Mouse (Mus musculus) kidney, postnatal 36 days (tissue): ENCODE results near the gene Yipf2.

Experiments
- DNase-seq, 2 experiments: peaks; one replicate each; pipeline ENCODE4 v3.0.0; 2021 to 2022; ENCODE audit warnings: mixed read lengths in 2 of 2

Gene Yipf2

DNA sequence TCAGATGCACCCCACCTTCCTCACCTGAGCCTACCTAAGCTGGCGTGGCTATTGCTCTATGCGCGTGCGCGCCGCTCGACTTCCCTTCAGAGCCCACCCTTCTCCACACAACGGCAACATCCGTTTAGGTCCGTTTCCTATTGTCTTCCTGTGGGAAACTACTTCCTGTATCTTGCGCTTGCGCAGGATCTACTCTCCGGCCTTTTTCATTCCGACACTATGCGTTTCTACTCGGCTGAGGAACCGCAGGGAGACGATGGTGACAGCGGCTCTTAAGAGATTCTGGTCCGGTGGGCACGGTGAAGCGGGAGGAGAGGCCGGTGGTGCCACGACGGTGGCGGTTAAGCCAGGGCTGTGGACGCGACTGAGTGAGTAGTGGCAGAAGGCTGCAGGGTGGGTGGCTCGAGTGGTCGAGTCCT, at the start of gene Yipf2, which contains the start of gene Timm29:
Yipf2 (minus strand) TSS at position 126 of the 419 bp plus-strand sequence.
Timm29 (plus strand) TSS at position 20 of the 419 bp plus-strand sequence.
- peak; percentile 91 to 95 for DNase-seq

DNA sequence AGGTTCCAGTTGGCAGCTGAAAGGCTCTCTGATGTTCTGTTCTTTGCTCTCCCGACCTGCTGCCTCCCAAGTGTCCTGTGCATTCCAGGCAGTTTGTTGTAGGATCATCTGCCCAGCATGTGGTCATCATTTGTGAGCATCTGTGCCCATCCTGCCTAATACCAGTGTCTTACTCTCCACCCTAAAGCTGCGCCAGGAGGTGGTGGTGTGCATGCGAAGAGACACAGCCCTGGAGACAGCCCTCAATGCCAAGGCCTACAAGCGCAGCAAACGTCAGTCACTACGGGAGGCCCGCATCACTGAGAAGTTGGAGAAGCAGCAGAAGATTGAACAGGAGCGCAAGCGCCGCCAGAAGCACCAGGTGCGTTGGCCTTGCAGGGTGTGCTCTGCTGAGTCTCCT, 46.4 kb upstream of the Yipf2 start:
- no peak for DNase-seq

DNA sequence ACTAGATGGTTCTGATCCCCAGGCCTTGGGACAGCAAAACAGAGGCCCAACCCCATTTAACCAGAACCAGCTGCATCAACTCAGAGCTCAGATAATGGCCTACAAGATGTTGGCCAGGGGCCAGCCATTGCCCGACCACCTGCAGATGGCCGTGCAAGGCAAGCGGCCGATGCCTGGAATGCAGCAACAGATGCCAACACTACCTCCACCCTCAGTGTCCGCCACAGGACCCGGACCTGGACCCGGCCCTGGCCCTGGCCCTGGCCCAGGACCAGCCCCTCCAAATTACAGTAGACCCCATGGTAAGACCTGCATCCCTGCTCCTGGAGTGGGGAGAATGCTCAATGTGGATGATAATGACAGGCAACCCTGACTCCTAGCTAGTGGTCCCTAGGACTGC, 43.0 kb upstream of the Yipf2 start:
- DNase-seq = no peak

DNA sequence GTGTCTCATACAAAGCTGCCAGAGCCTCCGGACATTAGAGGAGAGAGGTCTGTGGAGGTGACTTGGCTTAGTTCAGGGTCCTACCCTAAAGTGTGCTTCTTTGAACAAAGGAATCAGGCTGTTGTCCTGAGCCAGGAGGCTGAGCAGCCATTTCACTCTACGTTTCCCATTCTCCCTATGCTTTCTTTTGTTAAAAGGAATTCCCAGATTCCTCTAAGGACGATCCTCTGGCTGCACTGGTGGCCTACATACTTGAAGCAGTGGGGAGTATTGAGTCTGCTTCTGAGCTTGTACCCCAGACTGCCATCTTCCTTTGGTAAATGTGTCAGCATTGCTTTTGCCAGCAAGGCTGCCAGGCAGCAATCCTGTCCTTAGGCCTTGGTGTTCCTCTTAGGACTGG, 40.5 kb upstream of the Yipf2 start:
- no peak for DNase-seq

DNA sequence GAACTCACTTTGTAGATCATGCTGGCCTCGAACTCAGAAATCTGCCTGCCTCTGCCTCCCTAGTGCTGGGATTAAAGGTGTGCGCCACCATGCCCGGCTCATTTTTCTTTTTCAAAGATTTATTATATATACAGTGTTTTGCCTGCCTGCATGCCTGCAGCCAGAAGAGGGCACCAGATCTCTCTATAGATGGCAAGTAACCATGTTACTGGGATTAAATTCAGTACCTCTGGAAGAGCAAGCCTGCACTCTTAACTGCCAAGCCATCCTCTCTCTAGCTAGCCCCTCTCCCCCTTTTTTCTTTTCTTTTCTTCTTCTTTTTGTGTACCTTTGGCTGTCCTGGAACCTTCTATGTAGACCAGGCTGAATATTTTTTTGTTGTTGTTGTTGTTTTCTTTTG, 38.0 kb upstream of the Yipf2 start:
- peak; percentile 69 to 78 for DNase-seq

DNA sequence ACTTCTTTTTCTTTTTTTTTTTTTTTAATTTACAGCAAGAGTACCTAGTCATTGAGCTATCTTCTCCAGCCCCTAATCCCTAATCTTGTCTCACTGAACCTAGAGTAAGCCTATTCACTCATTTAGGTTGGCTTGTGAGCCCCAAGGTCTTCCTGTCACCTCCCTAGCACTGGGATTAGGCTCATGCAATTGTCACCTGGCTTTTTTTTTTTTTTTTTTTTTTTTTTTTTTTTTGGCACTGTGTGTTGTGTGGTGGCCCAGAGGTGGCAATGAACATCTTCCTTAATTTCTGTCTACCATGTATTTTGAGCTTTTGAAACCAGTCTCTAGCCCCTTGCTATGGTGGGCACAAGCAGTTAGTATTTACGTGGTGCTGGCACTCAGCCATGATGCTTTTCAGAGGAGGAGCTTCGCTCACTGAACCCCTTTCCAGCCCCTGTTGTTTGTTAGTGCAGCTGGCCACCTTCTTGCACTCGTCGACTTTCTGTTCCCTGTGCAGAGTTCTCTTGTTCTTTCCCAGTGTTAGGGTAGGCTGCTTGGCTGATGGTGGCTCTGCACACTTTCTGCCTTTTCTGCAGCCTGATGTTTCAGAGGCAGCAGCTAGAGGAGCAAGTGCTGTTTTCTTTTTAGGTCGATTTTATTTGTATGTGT, 34.6 kb upstream of the Yipf2 start:
- DNase-seq = no peak

DNA sequence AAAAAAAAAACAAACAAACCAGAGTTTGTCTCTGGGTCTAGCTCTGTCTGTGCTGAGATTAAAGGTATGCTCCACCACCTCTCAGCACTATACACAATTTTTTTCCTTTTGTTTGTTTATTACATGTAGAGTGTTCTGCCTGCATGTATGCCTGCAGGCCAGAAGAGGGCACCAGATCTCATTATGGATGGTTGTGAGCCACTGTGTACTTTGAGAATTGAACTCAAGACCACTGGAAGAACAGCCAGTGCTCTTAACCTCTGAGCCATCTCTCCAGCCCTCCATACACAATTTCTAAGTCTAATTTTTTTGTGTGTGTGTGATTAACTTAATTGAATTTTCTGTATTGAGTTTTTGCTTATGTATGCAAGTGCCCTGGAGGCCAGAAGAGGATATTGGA, 33.9 kb upstream of the Yipf2 start:
- DNase-seq = no peak

DNA sequence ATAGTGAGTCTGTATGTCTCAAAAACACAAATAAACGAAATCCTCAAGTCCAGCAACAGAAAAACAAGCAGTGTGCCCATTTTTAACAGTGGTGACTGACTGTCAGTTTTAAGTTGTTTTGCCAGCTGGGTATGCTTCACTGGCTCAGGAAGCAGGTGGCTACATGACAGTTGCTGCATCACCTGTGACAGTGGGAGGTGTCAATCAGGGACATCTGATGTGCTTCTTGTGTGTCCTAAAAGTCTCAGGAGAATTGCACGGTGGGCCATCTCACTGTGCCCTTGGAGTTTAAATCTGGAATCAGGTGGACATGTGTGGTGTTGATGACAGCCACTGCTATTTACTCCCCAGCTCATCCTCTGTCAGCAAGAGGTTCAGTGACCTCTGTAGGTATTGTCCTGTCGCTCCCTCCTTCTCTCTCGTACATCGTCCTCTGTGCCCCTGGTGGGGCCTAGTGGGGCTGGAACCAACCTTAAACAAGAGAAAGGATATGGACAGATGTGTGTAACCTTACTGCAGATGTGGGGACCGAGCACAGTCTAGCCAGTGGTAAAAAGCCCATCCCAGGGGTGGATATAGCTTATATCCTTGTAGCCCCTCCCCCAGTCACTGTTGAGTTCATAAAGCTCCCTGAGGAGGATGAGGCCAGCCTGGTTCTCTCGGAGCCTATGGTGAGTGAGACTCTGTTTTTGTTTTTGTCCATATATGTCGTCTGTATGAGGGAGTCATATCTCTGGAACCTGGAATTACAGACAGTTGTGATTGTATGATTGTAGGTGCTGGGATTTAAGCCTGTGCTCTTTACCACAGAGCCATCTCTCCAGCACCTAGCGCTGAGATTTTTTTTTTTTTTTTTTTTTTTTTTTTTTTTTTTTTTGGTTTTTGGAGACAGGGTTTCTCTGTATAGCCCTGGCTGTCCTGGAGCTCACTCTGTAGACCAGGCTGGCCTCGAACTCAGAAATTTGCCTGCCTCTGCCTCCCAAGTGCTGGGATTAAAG, 33.0 kb upstream of the Yipf2 start:
- no peak for DNase-seq

DNA sequence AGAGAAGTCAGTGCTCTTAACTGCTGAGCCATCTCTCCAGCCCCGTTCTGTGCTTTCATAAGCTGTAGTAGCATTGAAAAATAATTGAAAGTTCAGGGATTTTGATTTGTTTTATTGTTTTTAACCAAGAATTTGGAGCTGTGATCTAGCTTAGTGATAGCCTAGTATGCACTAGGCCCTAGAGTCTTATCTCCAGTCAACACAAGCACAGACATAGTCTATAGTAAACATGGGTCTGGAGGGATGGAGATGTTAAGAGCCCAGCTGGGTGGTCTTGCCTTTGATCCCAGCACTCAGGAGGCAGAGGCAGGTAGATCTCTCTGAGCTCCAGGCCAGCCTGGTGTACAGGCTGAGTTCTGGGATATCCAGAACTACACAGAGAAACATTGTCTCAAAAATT, 30.0 kb upstream of the Yipf2 start:
- no peak for DNase-seq

DNA sequence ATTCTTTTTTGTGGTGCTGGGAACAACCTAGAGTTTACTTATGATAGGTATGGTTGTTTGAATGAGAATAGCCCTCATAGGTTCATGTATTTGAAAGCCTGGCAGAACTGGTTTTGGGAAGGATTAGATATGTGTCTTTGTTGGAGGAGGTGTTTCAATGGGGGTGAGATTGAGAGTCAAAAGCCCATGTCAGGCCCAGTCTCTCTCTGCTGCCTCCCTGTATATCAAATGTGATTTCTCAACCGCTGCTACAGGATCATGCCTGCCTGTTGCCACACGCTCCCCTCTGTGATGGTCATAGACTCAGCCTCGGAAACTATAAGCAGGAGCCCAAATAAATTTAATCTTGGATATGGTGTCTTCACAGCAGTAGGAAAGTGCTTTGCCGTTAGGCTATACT, 27.6 kb upstream of the Yipf2 start:
- DNase-seq = no peak

DNA sequence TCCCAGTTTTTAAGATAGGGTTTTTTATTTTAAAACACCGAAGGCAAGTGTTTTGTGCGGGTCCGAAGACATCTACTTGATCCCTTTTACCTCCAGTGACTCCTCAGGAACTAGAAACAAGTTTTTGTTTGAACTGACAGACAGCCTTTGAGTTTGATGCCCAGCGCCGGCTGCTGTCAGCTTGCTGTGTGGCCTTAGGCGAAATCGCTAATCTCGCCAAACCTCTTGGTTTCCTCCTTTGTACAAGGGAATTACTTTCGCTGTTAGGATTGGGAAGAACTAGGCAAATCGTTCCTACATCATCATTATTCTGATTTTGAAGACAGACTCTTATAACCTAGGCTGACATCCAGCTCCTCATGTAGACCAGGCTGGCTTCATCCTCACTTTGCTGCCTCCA, 24.4 kb upstream of the Yipf2 start:
- peak; percentile 18 to 36 for DNase-seq

DNA sequence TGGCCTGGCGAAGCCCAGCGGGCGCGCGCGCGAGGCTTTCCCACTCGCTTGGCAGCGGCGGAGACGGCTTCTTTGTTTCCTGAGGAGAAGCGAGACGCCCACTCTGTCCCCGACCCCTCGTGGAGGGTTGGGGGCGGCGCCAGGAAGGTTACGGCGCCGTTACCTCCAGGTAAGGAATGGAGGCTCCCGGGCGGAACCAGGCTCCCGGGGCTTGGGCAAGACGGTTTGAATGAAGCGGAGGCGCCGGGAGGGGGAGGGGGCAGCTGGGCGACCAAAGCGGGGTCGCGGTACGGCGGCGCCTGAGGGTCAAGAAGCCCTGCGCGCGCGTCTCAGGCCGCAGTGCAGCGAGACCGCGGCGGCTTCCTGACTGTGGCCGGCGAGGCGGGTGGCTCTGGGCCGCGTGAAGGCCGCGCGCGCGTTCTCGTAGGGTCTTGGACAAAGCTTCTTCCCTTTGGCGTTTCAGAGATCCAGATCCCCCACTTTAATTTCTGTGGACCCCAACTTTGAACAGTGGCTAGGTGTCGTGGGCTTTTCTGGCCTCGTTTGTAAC, 23.7 kb upstream of the Yipf2 start:
- DNase-seq = peak; percentile 90 to 96

DNA sequence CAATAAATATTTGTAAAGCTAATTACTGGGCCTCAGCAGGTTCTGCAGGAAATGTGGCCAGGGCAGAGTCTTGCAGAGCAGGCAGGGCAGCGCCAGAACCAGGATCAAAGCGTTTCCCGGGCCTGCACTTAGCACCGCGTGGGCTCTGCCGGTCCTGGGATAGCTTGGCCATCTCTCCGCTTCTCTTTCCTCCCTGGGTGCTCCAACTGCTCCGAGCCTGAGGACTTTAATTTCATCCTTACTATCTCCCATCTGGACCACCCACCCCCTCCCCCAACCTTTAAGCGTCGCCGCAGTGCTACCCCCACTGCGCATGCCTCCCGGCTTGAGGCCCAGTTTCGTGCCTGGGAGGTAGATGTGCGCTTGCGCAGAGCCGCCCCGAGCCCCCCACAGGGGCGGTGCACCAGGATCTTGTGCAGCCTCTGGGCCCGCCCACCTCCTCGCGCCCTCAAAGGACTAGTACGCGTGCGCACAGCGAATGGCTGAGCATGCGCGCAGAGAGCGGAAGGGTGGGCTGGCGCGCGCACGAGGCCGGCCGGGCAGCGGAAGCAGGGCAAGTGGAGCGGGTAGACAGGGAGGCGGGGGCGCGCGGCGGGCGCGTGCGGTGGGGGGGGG, 23.1 kb upstream of the Yipf2 start, which contains the start of gene Smarca4:
Smarca4 (plus strand) TSS at position 553 of the 615 bp plus-strand sequence.
- DNase-seq = peak; percentile 99

DNA sequence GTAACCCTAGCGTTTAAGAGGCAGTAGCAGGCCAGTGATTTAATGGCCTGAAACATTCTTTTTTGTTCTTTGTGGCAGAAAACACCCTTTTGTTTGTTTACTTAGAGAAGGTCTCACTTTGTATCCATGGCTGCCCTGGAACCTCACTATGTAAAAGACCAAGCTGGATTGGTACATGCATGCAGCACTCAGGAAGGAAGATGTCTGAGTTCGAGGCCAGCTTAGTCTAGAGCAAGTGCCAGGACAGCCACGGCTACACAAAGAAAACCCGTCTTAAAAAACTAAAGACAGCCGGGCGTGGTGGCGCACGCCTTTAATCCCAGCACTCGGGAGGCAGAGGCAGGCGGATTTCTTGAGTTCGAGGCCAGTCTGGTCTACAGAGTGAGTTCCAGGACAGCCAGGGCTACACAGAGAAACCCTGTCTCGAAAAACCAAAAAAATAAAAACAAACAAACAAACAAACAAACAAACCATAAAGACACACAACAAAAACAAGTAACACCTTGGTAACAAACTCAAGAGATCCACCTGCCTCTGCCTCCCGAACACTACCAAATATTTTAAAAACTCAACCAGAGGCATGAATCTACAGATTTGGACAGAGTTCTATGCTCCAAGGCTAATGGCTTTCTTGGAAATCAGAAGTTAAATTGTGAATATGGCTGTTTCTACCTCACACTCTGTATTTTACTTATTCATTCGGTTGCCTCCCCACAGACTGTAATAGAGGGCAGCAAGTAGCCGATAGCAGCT, 22.4 kb upstream of the Yipf2 start:
- DNase-seq = no peak

DNA sequence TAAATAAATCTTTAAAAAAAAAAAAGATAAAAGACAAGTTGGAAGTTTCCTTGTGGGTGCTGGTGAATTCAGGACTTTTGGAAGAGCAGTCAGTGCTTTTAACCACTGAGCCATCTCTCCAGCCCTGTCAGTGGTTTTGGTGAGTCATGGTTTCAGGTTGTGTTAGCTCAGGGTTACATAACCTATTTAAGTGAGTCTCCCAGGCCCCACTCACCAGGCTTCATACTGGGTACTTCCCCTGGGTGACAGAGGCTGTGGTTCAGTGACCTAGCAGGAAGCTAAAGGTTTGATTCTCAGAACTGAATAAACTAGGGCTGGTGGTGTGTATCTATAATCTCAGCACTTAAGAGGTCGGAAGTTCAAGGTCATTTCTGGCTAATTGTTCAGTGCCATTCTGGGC, 17.2 kb upstream of the Yipf2 start:
- no peak for DNase-seq

DNA sequence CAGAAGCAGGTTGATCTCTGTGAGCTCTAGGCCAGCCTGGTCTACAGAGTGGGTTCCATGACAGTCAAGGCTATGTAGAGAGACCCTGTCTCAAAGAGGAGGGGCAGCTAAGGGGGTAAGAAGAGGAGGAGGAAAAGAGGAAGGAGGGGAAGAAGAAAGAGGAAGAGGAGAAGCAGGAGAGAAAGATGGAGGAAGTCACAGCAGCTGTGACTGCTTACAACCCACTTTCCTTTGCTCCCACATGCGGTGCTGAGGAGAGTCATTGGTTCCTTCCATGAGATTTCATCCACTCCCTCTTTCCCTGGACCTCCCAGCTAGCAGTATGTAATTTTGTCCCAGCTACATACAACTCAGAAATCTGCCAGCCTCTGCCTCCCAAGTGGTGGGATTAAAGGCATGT, 14.0 kb upstream of the Yipf2 start:
- no peak for DNase-seq

DNA sequence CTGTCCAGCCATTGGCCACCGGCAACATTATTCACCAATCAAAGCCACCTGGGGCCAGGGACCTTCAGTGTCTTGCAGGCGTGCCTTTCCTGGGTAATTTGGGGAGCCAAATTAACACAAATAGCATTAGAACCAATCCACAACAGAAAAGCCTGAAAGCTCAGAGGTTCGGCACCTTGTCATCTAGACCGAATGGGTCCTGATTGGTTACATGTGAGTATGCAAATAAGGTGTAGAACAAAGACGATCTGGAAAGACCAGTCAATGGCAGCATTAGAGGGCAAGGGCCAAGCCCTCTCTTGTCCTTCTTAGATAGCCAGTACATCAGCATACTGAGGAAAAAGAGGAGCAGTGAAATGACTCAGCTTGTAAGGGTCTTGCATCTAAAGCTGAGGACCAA, 13.2 kb upstream of the Yipf2 start:
- no peak for DNase-seq

DNA sequence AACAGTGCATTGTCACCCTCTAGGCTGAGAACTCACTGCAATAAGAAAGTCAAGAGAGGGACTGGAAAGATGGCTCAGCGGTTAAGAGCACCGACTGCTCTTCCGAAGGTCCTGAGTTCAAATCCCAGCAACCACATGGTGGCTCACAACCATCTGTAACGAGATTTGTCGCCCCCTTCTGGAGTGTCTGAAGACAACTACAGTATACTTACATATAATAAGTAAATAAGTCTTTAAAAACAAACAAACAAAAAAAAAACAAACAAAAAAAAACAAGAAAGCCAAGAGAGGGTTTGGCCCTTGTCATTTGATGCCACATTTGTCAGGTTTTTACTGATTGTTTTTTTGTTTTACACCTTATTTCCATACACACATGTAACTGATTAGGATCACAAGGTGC, 11.5 kb upstream of the Yipf2 start:
- DNase-seq = no peak

DNA sequence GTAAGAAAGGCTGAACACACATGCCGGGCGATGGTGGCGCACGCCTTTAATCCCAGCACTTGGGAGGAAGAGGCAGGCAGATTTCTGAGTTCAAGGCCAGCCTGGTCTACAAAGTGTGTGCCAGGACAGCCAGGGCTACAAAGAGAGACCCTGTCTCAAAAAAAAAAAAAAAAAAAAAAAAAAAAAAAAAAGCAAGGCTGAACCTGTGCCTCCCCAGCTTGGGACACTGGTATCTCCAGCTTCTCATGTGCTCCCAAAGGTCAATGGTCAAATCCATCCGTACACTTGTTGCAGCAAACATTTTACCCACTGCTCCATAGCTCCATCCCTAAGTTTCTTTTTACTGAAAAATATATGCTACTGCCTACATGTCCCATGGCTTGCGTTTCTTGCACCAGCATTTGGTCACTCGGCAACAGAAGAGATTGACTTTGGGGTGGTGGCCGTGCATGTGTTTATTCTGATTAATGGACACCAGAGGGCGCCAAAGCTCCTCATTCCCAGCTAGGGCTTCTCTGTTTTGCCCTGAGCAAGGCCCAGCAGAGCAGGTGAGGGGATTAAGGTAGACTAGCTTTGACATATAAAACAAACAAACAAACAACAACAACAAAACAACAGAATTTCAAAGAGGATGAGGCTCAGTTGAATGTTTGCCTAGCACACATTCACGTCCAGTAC, 9.2 kb upstream of the Yipf2 start:
- DNase-seq = peak; percentile 71 to 82

DNA sequence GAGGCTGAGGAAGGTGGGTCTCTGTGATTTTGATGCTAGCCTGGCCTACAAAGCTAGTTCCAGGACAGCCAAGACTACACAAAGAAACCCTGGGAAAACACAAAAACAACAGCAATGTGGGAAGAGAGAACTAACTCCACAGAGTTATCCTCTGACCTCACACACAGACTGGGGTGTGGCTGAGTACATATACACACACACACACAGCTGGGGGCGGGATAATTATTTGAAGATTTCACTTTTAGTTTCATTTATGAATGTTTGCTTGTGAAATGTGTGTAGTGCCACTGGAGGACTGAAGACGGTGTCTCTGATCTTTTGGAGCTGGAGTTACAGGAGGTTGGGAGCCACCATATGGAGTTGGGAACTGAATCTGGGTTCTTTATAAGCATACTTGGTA, 8.4 kb upstream of the Yipf2 start:
- no peak for DNase-seq

DNA sequence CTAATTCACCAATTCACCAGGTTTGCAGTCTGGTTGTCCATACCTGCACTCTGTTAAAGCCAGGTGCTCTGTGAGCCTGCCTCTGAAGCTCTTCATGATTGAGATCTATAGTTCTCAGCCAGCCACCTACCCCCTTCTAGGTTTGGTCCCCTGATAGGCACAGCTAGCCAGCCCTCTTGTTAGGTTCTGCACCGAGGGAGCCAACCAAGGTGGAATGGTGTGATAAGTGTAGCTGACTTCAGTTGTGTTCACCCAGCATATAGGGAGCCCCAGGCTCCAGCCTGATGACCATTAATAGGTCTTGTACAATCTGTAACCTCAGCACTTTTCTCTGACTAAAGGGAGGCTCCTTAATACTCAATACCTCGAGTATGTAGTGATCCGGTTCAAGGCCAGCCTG, 7.6 kb upstream of the Yipf2 start:
- no peak for DNase-seq

DNA sequence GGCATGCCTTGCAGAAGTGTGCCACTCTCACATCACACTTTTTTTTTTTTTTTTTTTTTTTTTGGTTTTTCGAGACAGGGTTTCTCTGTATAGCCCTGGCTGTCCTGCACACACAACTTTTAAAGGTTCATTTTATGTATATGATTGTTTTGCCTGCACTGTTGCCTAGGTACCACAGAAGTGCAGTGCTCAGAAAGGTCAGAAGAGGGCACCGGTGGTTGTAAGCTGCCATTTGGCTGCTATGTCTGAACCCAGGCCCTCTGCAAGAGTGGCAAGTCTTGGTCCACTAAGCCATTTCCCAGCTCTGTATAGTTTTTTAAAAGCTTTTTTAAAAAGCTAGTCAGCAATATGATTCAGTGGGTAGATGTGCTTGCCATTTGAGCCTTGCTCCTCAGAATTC, 5.6 kb upstream of the Yipf2 start:
- DNase-seq = peak in 1 of 2 experiments; percentile 56
